9 mouse cellular contexts compared by ENCODE assay signal in genomic region chr7:101620373-101620772, GRCm38 (mm10). TPM values are rescaled to one million over a fixed set of nuclear protein-coding genes. Genes with fewer than 3 reads are reported as not detected.
DNase-seq lines count a peak whose midpoint lies in the region; ATAC-seq and TF ChIP-seq lines count a peak whose summit lies in the region.
"Had no signal": no experiment of that assay in that cellular context is flagged by ENCODE, and none has a peak within 500 bp of the region (broad histone marks: within the 10 kb centered on the region; RNA-seq: fewer than 3 reads in every experiment).

No protein-coding gene starts in this region.

- no peaks in the 10 kb centered on the region for H3K9me3 ChIP-seq in intestine, embryonic 14.5 days (ENCODE audit: control insufficient read depth, low read length)
- no peaks in the 10 kb centered on the region for H3K9me3 ChIP-seq in intestine, embryonic 15.5 days
- no peaks in the 10 kb centered on the region for H3K9me3 ChIP-seq in CH12.LX (replicated peaks; ENCODE audit: low read length)
- H3K9me3 ChIP-seq: neural tube, embryonic 13.5 days had no signal

- H3K27me3 ChIP-seq in intestine, embryonic 14.5 days (replicated peaks; ENCODE audit: control insufficient read depth, insufficient read depth, low read length), result no peaks in the 10 kb centered on the region
- no peaks in the 10 kb centered on the region for H3K27me3 ChIP-seq in intestine, embryonic 15.5 days (replicated peaks)
- H3K27me3 ChIP-seq in CH12.LX (replicated peaks), result no peaks in the 10 kb centered on the region
- H3K27me3 ChIP-seq: neural tube, embryonic 13.5 days had no signal

- no peak overlapping the region for H3K4me3 ChIP-seq in intestine, embryonic 14.5 days (ENCODE audit: low read depth, low read length)
- H3K4me3 ChIP-seq in intestine, embryonic 15.5 days (replicated peaks), result no peak overlapping the region
- H3K4me3 ChIP-seq in CH12.LX (replicated peaks in 1 of 3; ENCODE audit: low read depth in 2 of 3, low read length in 2 of 3, poor library complexity in 1 of 3), result no peak overlapping the region
- no peak overlapping the region for H3K4me3 ChIP-seq in embryonic fibroblast, embryonic 13.5 days (ENCODE audit: insufficient read depth, low read length)
- H3K4me3 ChIP-seq: neural tube, embryonic 13.5 days had no signal

- no peak for ATAC-seq in intestine, embryonic 14.5 days (replicated peaks; ENCODE audit: low FRiP score, low TSS enrichment, low read depth)
- no peak for ATAC-seq in intestine, embryonic 15.5 days

- no peak overlapping the region for H3K4me2 ChIP-seq in intestine, embryonic 14.5 days (ENCODE audit: low read length)
- no peak overlapping the region for H3K4me2 ChIP-seq in intestine, embryonic 15.5 days (replicated peaks)
- H3K4me2 ChIP-seq in CH12.LX (ENCODE audit: insufficient read depth, low read depth, poor library complexity, severe bottlenecking), result no peak overlapping the region
- H3K4me2 ChIP-seq: neural tube, embryonic 13.5 days had no signal

- no peaks in the 10 kb centered on the region for H3K79me2 ChIP-seq in CH12.LX (replicated peaks; ENCODE audit: control insufficient read depth, extremely low read depth, insufficient read depth, poor library complexity, severe bottlenecking)

- TF ChIP-seq POLR2A in CH12.LX (IDR thresholded peaks at IDR 0.05; ENCODE audit: low read depth, low read length), result no peak
- TF ChIP-seq POLR2A in embryonic fibroblast, embryonic 13.5 days (IDR thresholded peaks at IDR 0.05; ENCODE audit: low read depth, low read length), result no peak

- in situ Hi-C loops in CH12.LX (cut with MboI; ENCODE audit: low pct_ligation_motif_present, low pct_unique_long_range_greater_than_20kb, low sequenced_read_pairs), result loop anchor here (10.0 kb wide), 1 partner anchor 176 kb away; no protein-coding TSS in a partner anchor

- no peaks in the 10 kb centered on the region for H3K36me3 ChIP-seq in intestine, embryonic 14.5 days (ENCODE audit: control insufficient read depth, insufficient read depth, low read length)
- no peaks in the 10 kb centered on the region for H3K36me3 ChIP-seq in intestine, embryonic 15.5 days
- H3K36me3 ChIP-seq in CH12.LX (replicated peaks in 1 of 2; ENCODE audit: control insufficient read depth in 1 of 2, insufficient read depth in 1 of 2, low read length in 1 of 2), result no peaks in the 10 kb centered on the region
- H3K36me3 ChIP-seq: neural tube, embryonic 13.5 days had no signal

- 25% methylated on average over 4 of the region's 4 CpGs for WGBS in intestine, embryonic 14.5 days
- WGBS in intestine, embryonic 15.5 days, result 19% methylated on average over 4 of the region's 4 CpGs

- TF ChIP-seq RAD21 in CH12.LX (IDR thresholded peaks at IDR 0.05; ENCODE audit: low read depth, low read length), result peak; percentile 76

- dilution Hi-C loops in CH12.LX (cut with MboI; ENCODE audit: extremely low pct_ligation_motif_present, extremely low pct_unique_long_range_greater_than_20kb, low sequenced_read_pairs), result no loop called here

- no peak for TF ChIP-seq EP300 in CH12.LX (IDR thresholded peaks at IDR 0.05; ENCODE audit: low read length)

- no peak overlapping the region for H3K9ac ChIP-seq in intestine, embryonic 14.5 days (ENCODE audit: low read length)
- H3K9ac ChIP-seq in intestine, embryonic 15.5 days, result no peak overlapping the region
- no peak overlapping the region for H3K9ac ChIP-seq in CH12.LX (ENCODE audit: insufficient read depth, low read depth)
- H3K9ac ChIP-seq: neural tube, embryonic 13.5 days had no signal

- H3K27ac ChIP-seq in intestine, embryonic 14.5 days (ENCODE audit: low read depth), result no peak overlapping the region
- H3K27ac ChIP-seq in intestine, embryonic 15.5 days, result no peak overlapping the region
- H3K27ac ChIP-seq in CH12.LX (ENCODE audit: insufficient read depth, low read depth), result no peak overlapping the region
- H3K27ac ChIP-seq in embryonic fibroblast, embryonic 13.5 days (ENCODE audit: insufficient read depth, low read length), result no peak overlapping the region
- H3K27ac ChIP-seq: neural tube, embryonic 13.5 days had no signal

- peak; percentile 81 to 83 for TF ChIP-seq CTCF in CH12.LX (conservative IDR thresholded peaks at IDR 0.05 in 1 of 2, IDR thresholded peaks at IDR 0.05 in 1 of 2; ENCODE audit: low read depth in 2 of 2, low read length in 2 of 2)
- TF ChIP-seq CTCF in embryonic fibroblast, embryonic 13.5 days (IDR thresholded peaks at IDR 0.05; ENCODE audit: borderline replicate concordance, insufficient read depth, low read length), result 0 out of 2 replicates have a peak, but pooled peaks have one; percentile 35

- no peaks in the 10 kb centered on the region for H3K4me1 ChIP-seq in intestine, embryonic 14.5 days (replicated peaks; ENCODE audit: control insufficient read depth, insufficient read depth, low read length)
- no peaks in the 10 kb centered on the region for H3K4me1 ChIP-seq in intestine, embryonic 15.5 days (replicated peaks)
- H3K4me1 ChIP-seq in CH12.LX (ENCODE audit: control insufficient read depth in 1 of 2, insufficient read depth in 2 of 2), result peaks cover 4 to 6% of the 10 kb centered on the region in 2 experiments; a peak in 2 of 4 replicates
- H3K4me1 ChIP-seq in embryonic fibroblast, embryonic 13.5 days (ENCODE audit: control insufficient read depth, insufficient read depth, low read length), result peaks cover 3% of the 10 kb centered on the region

- peak; percentile 67 for DNase-seq in intestine, embryonic 14.5 days (ENCODE audit: low spot score)
- peak; percentile 26 for DNase-seq in CH12.LX (ENCODE audit: extremely low read depth)
- peak; percentile 55 to 62 for DNase-seq in adrenal gland, postnatal 36 days
- DNase-seq in layer of hippocampus, postnatal 10 days (ENCODE audit: low spot score in 2 of 2), result peak; percentile 51 to 66
- DNase-seq in mesoderm, embryonic 11.5 days (ENCODE audit: low read depth, low spot score), result peak; percentile 66
- peak; percentile 66 for DNase-seq in thymus, postnatal 4 days

TF ChIP-seq in CH12.LX, 34 proteins besides CTCF, POLR2A, EP300 and RAD21:
- peak; percentile 57 for TF ChIP-seq SMC3 (IDR thresholded peaks at IDR 0.05; ENCODE audit: low read depth, low read length)
- no peak for TF ChIP-seq UBTF (IDR thresholded peaks at IDR 0.05; ENCODE audit: low read depth, low read length)

RNA-seq across cellular contexts. Expression of gene Art2b, which starts 35.0 kb away (rescaled TPM):
- 0.07 and 0.08 TPM in 2 replicates for polyA plus RNA-seq in intestine, embryonic 14.5 days (2014; fragmentation: Nextera tagmentation; extraction: Ambion mirVana)
- polyA plus RNA-seq in intestine, embryonic 15.5 days (2015; fragmentation: Nextera tagmentation; extraction: Ambion mirVana), result 0.47 and 0.55 TPM in 2 replicates
- not detected in 2 replicates for total RNA-seq in CH12.LX (2012; rRNA removed)
- total RNA-seq in CH12.LX (2014; rRNA removed), result not detected in 2 replicates
- polyA plus RNA-seq in CH12.LX (2012; ENCODE audit: insufficient read length, low read depth), result not detected in 2 replicates
- not detected for total RNA-seq in adrenal gland, postnatal 36 days (2021)
- not detected in 2 replicates for polyA plus RNA-seq in embryonic fibroblast, embryonic 13.5 days (2011; ENCODE audit: insufficient read length, low read depth, missing spikeins)
- not detected for total RNA-seq in layer of hippocampus, postnatal 10 days (2021)
- polyA plus RNA-seq: neural tube, embryonic 13.5 days had no signal

RNA-seq across cellular contexts. Expression of gene Clpb, which starts 43.1 kb away (rescaled TPM):
- 50.8 and 51.1 TPM in 2 replicates for polyA plus RNA-seq in intestine, embryonic 14.5 days (2014; fragmentation: Nextera tagmentation; extraction: Ambion mirVana)
- 51.4 and 53.0 TPM in 2 replicates for polyA plus RNA-seq in intestine, embryonic 15.5 days (2015; fragmentation: Nextera tagmentation; extraction: Ambion mirVana)
- 48.9 and 68.4 TPM in 2 replicates for total RNA-seq in CH12.LX (2012; rRNA removed)
- 41.7 and 46.0 TPM in 2 replicates for total RNA-seq in CH12.LX (2014; rRNA removed)
- polyA plus RNA-seq in CH12.LX (2012; ENCODE audit: insufficient read length, low read depth), result 25.5 and 29.4 TPM in 2 replicates
- 10 to 100 TPM; 73.1 to 94.5 TPM for total RNA-seq in adrenal gland, postnatal 36 days (2021)
- polyA plus RNA-seq in embryonic fibroblast, embryonic 13.5 days (2011; ENCODE audit: insufficient read length, low read depth, missing spikeins), result 21.7 and 25.7 TPM in 2 replicates
- 10 to 100 TPM; 42.8 to 47.1 TPM for total RNA-seq in layer of hippocampus, postnatal 10 days (2021)
